Mouse (Mus musculus) heart, postnatal 14 days (tissue): ENCODE measurements at regions not wholly inside any gene's neighbourhood (a gene's known extent, or its start where the extent isn't known, plus 50 kb on each side); places are given as distances from the start of the nearest gene placed in this dataset.
A peak's percentile ranks its signal among the peaks of the same experiment; 100 is the strongest.

ENCODE experiments used
- DNase-seq, 2 experiments: peaks; one replicate each; pipeline ENCODE4 v3.0.0; 2021 to 2022
- intact Hi-C: fragments of 180-260 bp; cut with DNase I; formaldehyde crosslinking; loops from one replicate; pipeline ENCODE4 v1.15.1; 2025

- peak in 1 of 2 experiments; percentile 28 for DNase-seq
- intact Hi-C loops = no loop called here
Observed at GRCm38 (mm10) chr2:144123395-144124034, 90.7 kb downstream of the Banf2 start.

GRCm38 (mm10) chr2:144127082-144128037, 94.5 kb downstream of the Banf2 start:
- intact Hi-C loops = no loop called here
- no peak for DNase-seq

- no peak for DNase-seq
- intact Hi-C loops = no loop called here
Observed at GRCm38 (mm10) chr2:144128038-144128402, 95.2 kb downstream of the Banf2 start.

- DNase-seq = no peak
- intact Hi-C loops = no loop called here
Observed at GRCm38 (mm10) chr2:144128527-144128926, 95.7 kb downstream of the Banf2 start.

GRCm38 (mm10) chr2:144133806-144134574, 101.1 kb downstream of the Banf2 start:
- intact Hi-C loops = no loop called here
- no peak for DNase-seq

GRCm38 (mm10) chr2:144134575-144134958, 101.7 kb downstream of the Banf2 start:
- DNase-seq = peak; percentile 66 to 72
- intact Hi-C loops = no loop called here

- DNase-seq = no peak
- intact Hi-C loops = no loop called here
Observed at GRCm38 (mm10) chr2:144135586-144135985, 102.7 kb downstream of the Banf2 start.

GRCm38 (mm10) chr2:144143620-144144384, 110.9 kb downstream of the Banf2 start:
- intact Hi-C loops = no loop called here
- peak in 1 of 2 experiments; percentile 32 for DNase-seq

GRCm38 (mm10) chr2:144144486-144145136, 111.8 kb downstream of the Banf2 start:
- intact Hi-C loops = no loop called here
- no peak for DNase-seq

GRCm38 (mm10) chr2:144156456-144157211, 113.8 kb upstream of the Mgme1 start:
- DNase-seq = no peak

GRCm38 (mm10) chr2:144157343-144157742, 113.1 kb upstream of the Mgme1 start:
- no peak for DNase-seq
- intact Hi-C loops = no loop called here

More at GRCm38 (mm10) chr2:144156456-144157211, 113.8 kb upstream of the Mgme1 start:
- intact Hi-C loops = no loop called here

- intact Hi-C loops = no loop called here
- no peak for DNase-seq
Observed at GRCm38 (mm10) chr2:144158256-144158655, 112.2 kb upstream of the Mgme1 start.

GRCm38 (mm10) chr2:144159854-144160331, 110.6 kb upstream of the Mgme1 start:
- DNase-seq = no peak
- intact Hi-C loops = loop anchor here (10.0 kb wide), 1 partner anchor 145 kb away; the partner anchor contains the start of gene Rrbp1

GRCm38 (mm10) chr2:144160434-144160833, 110.0 kb upstream of the Mgme1 start:
- intact Hi-C loops = loop anchor here (10.0 kb wide), 1 partner anchor 146 kb away; the partner anchor contains the start of gene Rrbp1
- peak; percentile 34 to 61 for DNase-seq

- DNase-seq = no peak
- intact Hi-C loops = loop anchor here (10.0 kb wide), 1 partner anchor 147 kb away; the partner anchor contains the start of gene Rrbp1
Observed at GRCm38 (mm10) chr2:144161852-144162251, 108.6 kb upstream of the Mgme1 start.

GRCm38 (mm10) chr2:144164102-144164501, 106.4 kb upstream of the Mgme1 start:
- intact Hi-C loops = loop anchor here (10.0 kb wide), 1 partner anchor 149 kb away; the partner anchor contains the start of gene Rrbp1
- peak; percentile 49 to 57 for DNase-seq

- DNase-seq = peak; percentile 83 to 85
- intact Hi-C loops = loop anchor here (10.0 kb wide), 1 partner anchor 150 kb away; the partner anchor contains the start of gene Rrbp1
Observed at GRCm38 (mm10) chr2:144164986-144165821, 105.3 kb upstream of the Mgme1 start.
